Mouse (Mus musculus): ENCODE data around the gene Figla.
"Not testable (repeated sequence)": the region's sequence is repeated elsewhere in the genome, so short reads cannot be mapped to it uniquely, and the experiment has no call there.

The Figla gene

GRCm38 (mm10) chr6:86015871-86016270, at the start of gene Figla:
Figla (plus strand) TSS chr6:86016171.
- DNase-seq (ENCODE audit: low spot score in 2 of 2): no peak

GRCm38 (mm10) chr6:85966686-85967085, 49.3 kb upstream of the Figla start:
- peak; percentile 7 to 39 for DNase-seq (ENCODE audit: low spot score in 2 of 2)

DNA sequence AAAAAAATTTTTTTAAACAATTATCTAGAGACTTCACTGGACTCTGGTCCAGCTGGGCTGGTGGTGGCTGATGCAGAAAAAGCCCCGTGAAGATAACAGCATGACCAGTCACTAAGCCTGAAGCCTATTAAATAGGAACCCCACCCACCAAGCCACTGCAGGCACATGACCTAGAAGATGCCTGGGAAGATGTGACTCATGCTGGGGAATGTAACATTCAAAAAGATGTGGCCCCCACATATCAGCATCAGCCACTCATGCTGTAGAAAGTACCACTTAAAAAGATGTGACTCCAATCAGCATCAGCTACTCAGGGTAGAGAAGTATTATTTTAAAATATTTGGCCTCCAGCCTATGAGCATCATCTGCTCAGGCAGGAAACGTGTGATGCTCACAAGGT, 46.1 kb upstream of the Figla start:
- DNase-seq (ENCODE audit: low spot score in 2 of 2): no peak

DNA sequence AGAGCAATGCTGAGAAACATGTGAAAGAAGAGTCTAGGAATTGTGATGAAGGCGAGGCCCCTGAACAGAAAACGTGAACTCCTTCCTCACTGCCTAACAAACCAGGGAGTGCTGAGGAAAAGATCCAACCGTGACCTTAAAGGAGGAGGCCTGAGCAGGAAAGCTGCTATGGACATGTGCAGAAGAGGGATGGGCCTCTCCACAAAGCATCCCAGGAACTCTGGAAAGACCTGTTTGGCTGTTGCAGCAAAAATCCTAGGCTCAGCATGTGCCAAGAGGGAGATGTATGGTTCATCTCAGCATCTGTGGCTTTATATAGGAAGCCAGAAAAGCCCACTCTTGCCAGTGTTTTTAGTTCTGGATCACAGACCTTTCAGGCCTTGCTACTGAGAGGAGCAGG, 43.3 kb upstream of the Figla start:
- no peak for DNase-seq (ENCODE audit: low spot score in 2 of 2)

DNA sequence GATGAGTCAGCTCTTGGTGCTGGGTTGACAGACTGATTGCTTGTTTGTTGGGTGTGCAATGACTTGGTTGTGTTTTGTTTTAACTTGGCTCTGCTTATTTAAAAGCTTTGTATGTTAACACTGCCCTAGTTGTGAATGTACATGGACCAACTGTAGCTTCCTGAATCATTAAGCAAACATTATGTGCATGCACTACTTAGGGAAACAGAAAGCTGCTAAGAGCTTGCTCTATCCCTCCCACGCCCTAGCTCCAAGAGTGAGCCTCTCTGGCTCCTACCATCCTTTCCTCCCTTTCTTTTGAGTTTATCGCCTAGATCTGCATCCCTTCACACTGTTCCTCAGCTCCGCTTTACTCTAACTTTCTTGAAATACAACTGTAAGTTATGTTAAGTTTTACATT, 42.6 kb upstream of the Figla start:
- DNase-seq (ENCODE audit: low spot score in 2 of 2): no peak

DNA sequence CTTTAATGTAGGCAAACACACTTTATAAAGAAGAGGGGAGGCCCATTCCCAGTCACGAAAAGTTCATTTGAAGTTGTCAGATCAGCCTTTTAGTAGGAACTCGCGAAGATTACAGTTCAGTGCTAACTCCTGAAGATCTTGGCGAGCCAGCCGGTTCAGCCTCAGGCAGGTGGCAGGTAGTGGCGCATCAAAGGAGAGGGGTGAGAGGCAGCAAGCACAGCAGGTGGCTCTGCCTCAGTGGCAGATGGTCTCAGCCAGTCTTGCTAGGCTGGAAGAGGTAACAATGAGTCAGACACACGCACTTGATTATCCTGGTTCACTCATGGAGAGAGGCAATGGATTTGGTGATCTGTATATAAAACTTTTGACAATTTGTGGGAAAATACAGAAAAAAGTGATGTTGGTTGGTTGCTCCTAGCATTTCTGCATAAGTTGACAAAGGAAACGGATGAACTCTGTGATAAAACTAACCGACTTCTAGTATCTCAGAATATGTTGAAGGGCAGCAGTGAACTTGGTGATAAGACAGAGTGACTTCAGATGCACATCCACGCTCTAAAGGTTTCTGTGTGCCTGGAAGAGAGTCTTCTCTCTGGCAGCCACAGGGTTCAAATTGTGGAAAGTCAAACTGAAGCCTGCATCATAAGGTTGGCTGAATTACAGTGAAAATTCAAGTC, 40.9 kb upstream of the Figla start:
- peak in 1 of 2 experiments; percentile 6 for DNase-seq (ENCODE audit: low spot score in 2 of 2)

GRCm38 (mm10) chr6:85975761-85976160, 40.2 kb upstream of the Figla start:
- DNase-seq (ENCODE audit: low spot score in 2 of 2): no peak

GRCm38 (mm10) chr6:85976242-85976641, 39.7 kb upstream of the Figla start:
- no peak for DNase-seq (ENCODE audit: low spot score in 2 of 2)

DNA sequence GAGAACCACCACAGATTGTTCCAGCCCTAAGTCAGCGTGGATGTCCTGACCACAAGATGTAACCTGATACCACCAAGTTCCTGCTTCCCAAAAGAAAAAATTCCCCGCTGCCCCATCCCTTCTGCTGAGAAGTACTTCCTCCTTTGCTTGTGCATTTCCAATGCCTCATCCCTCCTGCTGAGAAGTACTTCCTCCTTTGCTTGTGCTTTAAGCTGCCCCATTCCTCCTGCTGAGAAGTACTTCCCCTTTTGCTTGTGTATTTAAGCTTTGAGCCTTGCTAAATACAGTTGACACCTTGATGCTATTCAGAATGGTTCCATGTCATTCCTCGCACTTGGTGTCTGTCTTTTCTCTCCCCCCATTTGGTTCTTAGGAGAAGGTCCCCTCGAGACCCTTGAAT, 37.2 kb upstream of the Figla start:
- not testable (repeated sequence) for DNase-seq (ENCODE audit: low spot score in 2 of 2)

- no peak for DNase-seq (ENCODE audit: low spot score in 2 of 2)
Observed at GRCm38 (mm10) chr6:85984351-85984750, 31.6 kb upstream of the Figla start.

- not testable (repeated sequence) for DNase-seq (ENCODE audit: low spot score in 2 of 2)
Observed at GRCm38 (mm10) chr6:85989570-85989969, 26.4 kb upstream of the Figla start.

DNA sequence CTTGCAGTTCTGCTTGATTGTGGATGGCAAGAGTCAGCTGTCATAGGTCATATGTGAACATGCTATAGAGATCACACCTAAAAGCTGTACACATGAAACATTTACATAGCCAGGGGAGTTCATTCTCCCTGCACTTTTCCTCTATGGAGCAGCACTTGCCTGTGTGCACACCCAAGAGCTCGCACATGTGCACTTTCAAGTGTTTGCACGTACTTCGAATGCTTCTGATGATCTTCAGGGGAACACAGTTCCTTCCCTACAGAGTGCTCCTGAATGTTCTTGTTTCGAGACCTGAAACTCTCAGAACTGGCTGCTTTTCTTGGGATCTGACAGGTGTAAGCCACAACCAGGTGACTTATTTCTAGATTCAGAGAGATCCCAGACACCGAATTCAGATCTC, 25.2 kb upstream of the Figla start:
- DNase-seq (ENCODE audit: low spot score in 2 of 2): not testable (repeated sequence)

DNA sequence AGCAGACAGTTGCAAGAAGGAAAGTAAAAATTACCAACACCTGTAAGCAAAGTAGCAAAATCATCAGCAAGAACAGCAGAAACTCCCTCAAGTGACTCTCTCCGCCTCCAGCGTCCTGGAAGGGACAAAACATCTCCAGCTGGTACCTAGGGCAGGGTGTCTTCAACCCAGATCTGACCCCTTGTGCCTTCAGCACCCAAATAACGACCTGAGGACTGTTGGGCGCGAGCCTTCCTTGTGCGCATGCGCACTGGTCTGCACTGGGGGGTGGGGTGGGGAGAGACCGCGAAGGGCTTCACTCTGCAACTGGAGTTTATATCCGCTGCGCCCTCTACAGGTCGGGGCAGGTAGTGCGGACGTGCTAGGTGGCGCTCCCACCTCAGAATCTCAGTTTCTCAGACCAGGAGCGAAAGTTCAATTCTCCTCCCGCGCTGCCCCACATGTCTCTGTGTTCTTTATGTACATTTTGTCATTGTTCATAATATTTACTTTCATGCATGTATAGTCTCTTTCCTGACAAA, 12.5 kb upstream of the Figla start:
- peak in 1 of 2 experiments; percentile 32 for DNase-seq (ENCODE audit: low spot score in 2 of 2)

- peak; percentile 55 to 80 for DNase-seq (ENCODE audit: low spot score in 2 of 2)
Observed at GRCm38 (mm10) chr6:86004271-86005148, 11.5 kb upstream of the Figla start.

- peak; percentile 16 to 45 for DNase-seq (ENCODE audit: low spot score in 2 of 2)
Observed at GRCm38 (mm10) chr6:86009980-86010379, 6.0 kb upstream of the Figla start.

DNA sequence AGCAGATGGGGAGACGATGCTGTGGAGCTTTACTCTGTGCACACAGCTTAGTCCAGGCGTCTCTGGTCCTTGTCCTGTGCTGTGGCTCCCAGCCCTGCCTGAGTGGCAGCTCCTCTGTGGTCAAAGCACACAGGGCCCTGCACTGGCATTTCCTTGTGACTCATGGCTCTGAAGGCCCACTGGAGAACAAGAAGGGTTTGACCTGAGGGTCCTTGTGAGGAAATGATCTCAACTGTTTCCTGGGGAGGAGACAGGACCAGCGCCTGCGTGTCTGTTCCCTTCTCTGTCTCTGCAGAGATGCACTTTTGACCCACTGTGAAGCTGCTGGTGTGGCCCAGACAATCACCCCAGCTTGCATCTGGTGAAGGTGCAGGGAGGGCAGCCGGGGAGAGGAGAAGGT, 1.2 kb upstream of the Figla start:
- not testable (repeated sequence) for DNase-seq (ENCODE audit: low spot score in 2 of 2)

DNA sequence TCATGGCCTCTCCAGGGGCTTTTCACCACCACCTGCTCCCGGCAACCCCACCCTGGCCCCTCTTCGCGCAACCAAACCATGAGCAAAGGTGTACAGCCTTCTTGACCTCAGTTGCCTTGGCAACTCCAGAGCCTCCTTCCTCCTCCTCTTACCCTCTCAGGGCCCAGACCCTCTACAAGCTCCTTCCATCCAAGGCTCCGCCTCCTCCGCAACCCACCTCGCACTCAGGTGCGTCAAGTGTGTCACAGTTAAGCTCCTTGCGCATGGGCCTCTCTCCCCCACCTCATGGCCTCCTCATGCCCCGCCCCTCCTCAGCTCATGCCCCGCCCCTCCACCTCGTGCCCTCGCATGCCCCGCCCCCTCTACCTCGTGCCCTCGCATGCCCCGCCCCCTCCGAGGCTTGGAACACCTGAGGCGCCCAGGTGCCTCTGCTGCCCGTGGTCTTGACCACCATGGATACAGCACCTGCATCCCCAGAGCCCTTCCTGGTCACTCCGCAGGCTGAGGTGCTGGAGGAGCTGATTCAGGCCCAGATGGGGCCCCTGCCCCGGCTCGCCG, 901 bp downstream of the Figla start:
- no peak for DNase-seq (ENCODE audit: low spot score in 2 of 2)

- no peak for DNase-seq (ENCODE audit: low spot score in 2 of 2)
Observed at GRCm38 (mm10) chr6:86019415-86020237, 3.7 kb downstream of the Figla start.

- DNase-seq (ENCODE audit: low spot score in 2 of 2): peak; percentile 7 to 33
Observed at GRCm38 (mm10) chr6:86020948-86021347, 5.0 kb downstream of the Figla start.

GRCm38 (mm10) chr6:86026632-86027292, 10.8 kb downstream of the Figla start:
- no peak for DNase-seq (ENCODE audit: low spot score in 2 of 2)

DNA sequence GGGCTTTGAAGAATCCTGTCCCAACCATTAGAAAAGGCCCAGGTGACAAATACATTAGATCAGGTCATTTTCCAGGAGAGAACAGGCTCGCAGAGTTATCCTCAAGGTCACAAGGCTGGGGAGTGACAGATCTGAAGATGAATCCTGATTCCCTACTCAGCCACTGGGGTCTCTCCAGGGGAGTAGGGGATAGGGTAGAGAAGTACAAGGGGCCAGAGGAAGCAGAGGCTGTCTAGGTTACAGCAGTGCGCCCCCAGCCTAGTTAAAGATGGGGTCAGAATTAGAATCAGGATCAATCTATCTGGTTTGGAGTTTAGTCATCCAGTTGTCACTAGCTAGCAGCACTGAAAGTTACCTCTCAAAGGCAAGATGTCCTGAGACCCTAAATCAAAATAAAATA, 12.2 kb downstream of the Figla start:
- DNase-seq (ENCODE audit: low spot score in 2 of 2): no peak
